Mouse (Mus musculus) C2C12 (cell line): ENCODE results near the gene Casd1. TPM values are rescaled to one million over a fixed set of nuclear protein-coding genes. Genes with fewer than 3 reads are reported as not detected.

ENCODE experiments used
- H3K27me3 ChIP-seq: one replicate; pipeline ENCODE4 v1.6.1; 2011; ENCODE audit not compliant: control insufficient read depth, insufficient read depth, insufficient read length
- H3K36me3 ChIP-seq: one replicate; pipeline ENCODE4 v1.6.1; 2011; ENCODE audit not compliant: control insufficient read depth, insufficient read depth
- H3K4me3 ChIP-seq: one replicate; pipeline ENCODE4 v1.5.1; 2011; ENCODE audit warnings: mild to moderate bottlenecking, control low read depth; ENCODE audit not compliant: poor library complexity, insufficient read depth, severe bottlenecking
- H3K79me2 ChIP-seq: one replicate; pipeline ENCODE4 v1.6.1; 2011; ENCODE audit not compliant: control insufficient read depth, insufficient read depth
- H3K79me3 ChIP-seq: one replicate; pipeline ENCODE4 v1.6.1; 2011; ENCODE audit warnings: low read depth, control low read depth
- H3ac ChIP-seq: one replicate; pipeline ENCODE3; 2011; ENCODE audit warnings: low read depth; ENCODE audit not compliant: control insufficient read depth, insufficient read length
- CEBPB ChIP-seq: IDR thresholded peaks from one replicate; pipeline ENCODE4 v1.6.1; 2011; ENCODE audit warnings: low read depth, mild to moderate bottlenecking, control low read depth, moderate library complexity
- CTCF ChIP-seq: IDR thresholded peaks from one replicate; pipeline ENCODE4 v1.5.1; 2011; ENCODE audit not compliant: control insufficient read depth, insufficient read depth, insufficient read length
- FOSL1 ChIP-seq: IDR thresholded peaks from one replicate; pipeline ENCODE4 v1.8.0; 2011; ENCODE audit warnings: mild to moderate bottlenecking, low read length; ENCODE audit not compliant: poor library complexity, insufficient read depth, severe bottlenecking
- MAX ChIP-seq: IDR thresholded peaks from one replicate; pipeline ENCODE4 v1.6.1; 2011; ENCODE audit warnings: mild to moderate bottlenecking, control low read depth
- MYOD1 ChIP-seq: IDR thresholded peaks from one replicate; pipeline ENCODE4 v1.6.1; 2011; ENCODE audit warnings: low read depth; ENCODE audit not compliant: control insufficient read depth, insufficient read length
- MYOG ChIP-seq: IDR thresholded peaks from one replicate; pipeline ENCODE4 v1.6.1; 2011; ENCODE audit not compliant: control insufficient read depth, insufficient read length; ENCODE audit errors: extremely low read depth
- USF1 ChIP-seq: IDR thresholded peaks from one replicate; pipeline ENCODE4 v1.6.1; 2011; ENCODE audit warnings: low read depth, mild to moderate bottlenecking, control low read depth, moderate library complexity
- polyA plus RNA-seq: library from polyadenylated mRNA; unstranded; fragments of >200 nt; fragmentation: generic; extraction: Trizol; gene quantifications from one replicate; pipeline ENCODE4 v1.2.1, GENCODE M21; 2012; ENCODE audit warnings: missing spikeins

Casd1 gene
- polyA plus RNA-seq, 1 experiment: 4.9 TPM

- Histone ChIP-seq H3K79me3 (no peaks in the 10 kb centered on the region), H3K36me3 (no peaks in the 10 kb centered on the region), H3K79me2 (peaks cover 17% of the 10 kb centered on the region), H3K4me3 (no peak overlapping the region), H3ac (no peak overlapping the region), H3K27me3 (no peaks in the 10 kb centered on the region)
- no peak for TF ChIP-seq CEBPB
- no peak for TF ChIP-seq CTCF
- no peak for TF ChIP-seq MAX
- TF ChIP-seq MYOG: no peak
- TF ChIP-seq MYOD1: no peak
- no peak for TF ChIP-seq FOSL1
- no peak for TF ChIP-seq USF1
Observed at GRCm38 (mm10) chr6:4602012-4602411, 1.4 kb downstream of the Casd1 start.

GRCm38 (mm10) chr6:4606394-4606793 is 5.8 kb downstream of the Casd1 start:
- Histone ChIP-seq H3ac (no peak overlapping the region), H3K27me3 (no peaks in the 10 kb centered on the region), H3K79me3 (no peaks in the 10 kb centered on the region), H3K79me2 (peaks cover 17% of the 10 kb centered on the region), H3K36me3 (no peaks in the 10 kb centered on the region), H3K4me3 (no peak overlapping the region)
- TF ChIP-seq MYOG (no peak), FOSL1 (no peak), CTCF (no peak), USF1 (no peak), CEBPB (no peak), MYOD1 (no peak), MAX (no peak)

GRCm38 (mm10) chr6:4610216-4610896 is 9.7 kb downstream of the Casd1 start:
- Histone ChIP-seq H3K79me2 (peaks cover 8% of the 10 kb centered on the region), H3K4me3 (no peak overlapping the region), H3K36me3 (no peaks in the 10 kb centered on the region), H3K79me3 (no peaks in the 10 kb centered on the region), H3K27me3 (no peaks in the 10 kb centered on the region), H3ac (no peak overlapping the region)
- no peak for TF ChIP-seq MAX
- no peak for TF ChIP-seq USF1
- no peak for TF ChIP-seq MYOD1
- no peak for TF ChIP-seq CTCF
- no peak for TF ChIP-seq MYOG
- TF ChIP-seq FOSL1: no peak
- TF ChIP-seq CEBPB: no peak

- Histone ChIP-seq H3ac (no peak overlapping the region), H3K36me3 (no peaks in the 10 kb centered on the region), H3K27me3 (no peaks in the 10 kb centered on the region), H3K79me2 (no peaks in the 10 kb centered on the region), H3K79me3 (no peaks in the 10 kb centered on the region), H3K4me3 (no peak overlapping the region)
- TF ChIP-seq CEBPB (no peak), CTCF (no peak), USF1 (no peak), MYOG (no peak), MAX (no peak), FOSL1 (no peak), MYOD1 (no peak)
Observed at GRCm38 (mm10) chr6:4611853-4612252, 11.2 kb downstream of the Casd1 start.

GRCm38 (mm10) chr6:4612431-4612830 is 11.8 kb downstream of the Casd1 start:
- Histone ChIP-seq H3K79me2 (no peaks in the 10 kb centered on the region), H3K27me3 (no peaks in the 10 kb centered on the region), H3K79me3 (no peaks in the 10 kb centered on the region), H3K36me3 (peaks cover under 1% of the 10 kb centered on the region), H3ac (no peak overlapping the region), H3K4me3 (no peak overlapping the region)
- TF ChIP-seq CTCF: no peak
- TF ChIP-seq USF1: no peak
- TF ChIP-seq MYOG: no peak
- no peak for TF ChIP-seq MYOD1
- no peak for TF ChIP-seq CEBPB
- TF ChIP-seq MAX: no peak

GRCm38 (mm10) chr6:4617911-4618310 is 17.3 kb downstream of the Casd1 start:
- Histone ChIP-seq H3K27me3 (no peaks in the 10 kb centered on the region), H3K4me3 (no peak overlapping the region), H3K36me3 (peaks cover 8% of the 10 kb centered on the region), H3K79me2 (no peaks in the 10 kb centered on the region), H3ac (no peak overlapping the region), H3K79me3 (no peaks in the 10 kb centered on the region)
- TF ChIP-seq FOSL1 (no peak), CTCF (no peak), MAX (no peak)
